Mouse (Mus musculus): ENCODE measurements around the gene Bri3. TPM values are rescaled to one million over a fixed set of nuclear protein-coding genes. Genes with fewer than 3 reads are reported as not detected.

The Bri3 gene
- total and polyA plus RNA-seq, 3 experiments, result 21.6 to 40.5 TPM; not detected in 1

- DNase-seq (ENCODE audit: low read depth, low spot score), result no peak
- no peaks in the 10 kb centered on the region for H3K9me3 ChIP-seq (replicated peaks; ENCODE audit: insufficient read depth, low read length)
- no peaks in the 10 kb centered on the region for H3K36me3 ChIP-seq (ENCODE audit: control insufficient read depth in 1 of 2, insufficient read depth in 2 of 2, low read length in 2 of 2)
- H3K4me3 ChIP-seq (ENCODE audit: control insufficient read depth in 1 of 2, insufficient read depth in 1 of 2, low read depth in 2 of 2, low read length in 2 of 2), result no peak overlapping the region
- no peaks in the 10 kb centered on the region for H3K4me1 ChIP-seq (ENCODE audit: control insufficient read depth in 1 of 2, insufficient read depth in 2 of 2, low read length in 2 of 2)
- H3K9ac ChIP-seq (ENCODE audit: control insufficient read depth, low read depth, low read length, poor library complexity, severe bottlenecking), result no peak overlapping the region
- no peaks in the 10 kb centered on the region; a peak in 1 of 4 replicates for H3K27me3 ChIP-seq (ENCODE audit: control insufficient read depth in 1 of 2, insufficient read depth in 2 of 2, low read length in 2 of 2)
- H3K27ac ChIP-seq (ENCODE audit: control insufficient read depth, low read depth, low read length), result no peak overlapping the region
- TF ChIP-seq MAX (IDR thresholded peaks at IDR 0.05; ENCODE audit: low read length) (no peak), ZNF384 (IDR thresholded peaks at IDR 0.05; ENCODE audit: low read depth, low read length) (no peak), CTCF (IDR thresholded peaks at IDR 0.05 in 2 of 3, conservative IDR thresholded peaks at IDR 0.05 in 1 of 3; ENCODE audit: control insufficient read depth in 1 of 3, insufficient read depth in 1 of 3, low read depth in 2 of 3, low read length in 3 of 3, poor library complexity in 1 of 3, severe bottlenecking in 1 of 3) (no peak), KAT2A (conservative IDR thresholded peaks at IDR 0.05; ENCODE audit: low read depth, low read length) (no peak), CHD1 (IDR thresholded peaks at IDR 0.05; ENCODE audit: low read depth, low read length) (no peak), MYC (IDR thresholded peaks at IDR 0.05; ENCODE audit: low read depth, low read length) (no peak), POLR2AphosphoS2 (IDR thresholded peaks at IDR 0.05; ENCODE audit: low read length) (no peak), TCF12 (IDR thresholded peaks at IDR 0.05; ENCODE audit: low read depth, low read length) (no peak), MEF2A (IDR thresholded peaks at IDR 0.05; ENCODE audit: extremely low read depth, insufficient replicate concordance, low read depth, low read length, poor library complexity, severe bottlenecking) (no peak), EP300 (IDR thresholded peaks at IDR 0.05; ENCODE audit: low read depth in 1 of 2, low read length in 2 of 2) (no peak), E2F4 (IDR thresholded peaks at IDR 0.05; ENCODE audit: borderline replicate concordance, low read depth, low read length) (no peak), UBTF (IDR thresholded peaks at IDR 0.05; ENCODE audit: borderline replicate concordance, insufficient read depth, low read depth, low read length) (no peak), RAD21 (IDR thresholded peaks at IDR 0.05; ENCODE audit: low read depth, low read length) (no peak), TBP (IDR thresholded peaks at IDR 0.05; ENCODE audit: low read depth, low read length) (no peak), GATA1 (IDR thresholded peaks at IDR 0.05; ENCODE audit: low read depth, low read length) (no peak), SMC3 (IDR thresholded peaks at IDR 0.05; ENCODE audit: low read depth, low read length) (no peak), ZMIZ1 (IDR thresholded peaks at IDR 0.05; ENCODE audit: low read depth, low read length) (no peak), BHLHE40 (IDR thresholded peaks at IDR 0.05; ENCODE audit: borderline replicate concordance, low read depth, low read length) (no peak), SIN3A (IDR thresholded peaks at IDR 0.05; ENCODE audit: low read length) (no peak), TAL1 (IDR thresholded peaks at IDR 0.05; ENCODE audit: low read length) (no peak)
- H3K79me2 ChIP-seq (ENCODE audit: control insufficient read depth, insufficient read depth, low read length, poor library complexity), result no peaks in the 10 kb centered on the region
These were observed 70.7 kb downstream of the Bri3 start for GRCm38 (mm10) chr5:144314731-144315494.

- DNase-seq (ENCODE audit: low read depth, low spot score), result no peak
- H3K27ac ChIP-seq (ENCODE audit: control insufficient read depth, low read depth, low read length), result no peak overlapping the region
- H3K4me3 ChIP-seq (ENCODE audit: control insufficient read depth in 1 of 2, insufficient read depth in 1 of 2, low read depth in 2 of 2, low read length in 2 of 2), result no peak overlapping the region
- TF ChIP-seq KAT2A (conservative IDR thresholded peaks at IDR 0.05; ENCODE audit: low read depth, low read length), result no peak
- TF ChIP-seq JUND (IDR thresholded peaks at IDR 0.05; ENCODE audit: low read depth, low read length), result no peak
- TF ChIP-seq NELFE (IDR thresholded peaks at IDR 0.05; ENCODE audit: low read depth, low read length), result no peak
- TF ChIP-seq ZMIZ1 (IDR thresholded peaks at IDR 0.05; ENCODE audit: low read depth, low read length), result no peak
- no peak for TF ChIP-seq SMC3 (IDR thresholded peaks at IDR 0.05; ENCODE audit: low read depth, low read length)
- no peak for TF ChIP-seq ZC3H11A (IDR thresholded peaks at IDR 0.05; ENCODE audit: low read depth, low read length)
- no peaks in the 10 kb centered on the region; a peak in 2 of 4 replicates for H3K27me3 ChIP-seq (ENCODE audit: control insufficient read depth in 1 of 2, insufficient read depth in 2 of 2, low read length in 2 of 2)
- H3K9ac ChIP-seq (ENCODE audit: control insufficient read depth, low read depth, low read length, poor library complexity, severe bottlenecking), result no peak overlapping the region
- no peaks in the 10 kb centered on the region for H3K9me3 ChIP-seq (replicated peaks; ENCODE audit: insufficient read depth, low read length)
- H3K4me1 ChIP-seq (ENCODE audit: control insufficient read depth in 1 of 2, insufficient read depth in 2 of 2, low read length in 2 of 2), result no peaks in the 10 kb centered on the region
- no peaks in the 10 kb centered on the region for H3K36me3 ChIP-seq (ENCODE audit: control insufficient read depth in 1 of 2, insufficient read depth in 2 of 2, low read length in 2 of 2)
- H3K79me2 ChIP-seq (ENCODE audit: control insufficient read depth, insufficient read depth, low read length, poor library complexity), result no peaks in the 10 kb centered on the region
These were observed 72.2 kb downstream of the Bri3 start for GRCm38 (mm10) chr5:144316442-144316841.
